Mouse (Mus musculus): Measurements from ENCODE around the gene Sirt4. TPM values are rescaled to one million over a fixed set of nuclear protein-coding genes. Genes with fewer than 3 reads are reported as not detected.
"Not testable (repeated sequence)": the region's sequence is repeated elsewhere in the genome, so short reads cannot be mapped to it uniquely, and the experiment has no call there.

Sirt4 gene
- polyA plus RNA-seq, 1 experiment from 2014 or later, result 25.0 TPM

- Histone ChIP-seq H3K9ac (no peak overlapping the region), H3K4me2 (no peak overlapping the region), H3K36me3 (no peaks in the 10 kb centered on the region), H3K4me3 (replicated peaks) (no peak overlapping the region), H3K9me3 (replicated peaks) (no peaks in the 10 kb centered on the region), H3K27ac (no peak overlapping the region), H3K4me1 (peaks cover 21% of the 10 kb centered on the region), H3K27me3 (no peaks in the 10 kb centered on the region)
- no peak for ATAC-seq (replicated peaks; ENCODE audit: low FRiP score)
- WGBS, result 61% methylated on average over 12 of the region's 12 CpGs
These were observed 18.5 kb upstream of the Sirt4 start for GRCm38 (mm10) chr5:115503035-115503434.

GRCm38 (mm10) chr5:115500383-115500935 lies 15.9 kb upstream of the Sirt4 start:
- Histone ChIP-seq H3K27ac (no peak overlapping the region), H3K36me3 (no peaks in the 10 kb centered on the region), H3K4me2 (no peak overlapping the region), H3K27me3 (no peaks in the 10 kb centered on the region), H3K4me1 (peaks cover 9% of the 10 kb centered on the region), H3K9ac (no peak overlapping the region), H3K4me3 (replicated peaks) (no peak overlapping the region), H3K9me3 (replicated peaks) (no peaks in the 10 kb centered on the region)
- ATAC-seq (replicated peaks; ENCODE audit: low FRiP score), result no peak
- 45% methylated on average over 12 of the region's 12 CpGs for WGBS

GRCm38 (mm10) chr5:115498307-115499240 lies 14.0 kb upstream of the Sirt4 start:
- no peaks in the 10 kb centered on the region for H3K9me3 ChIP-seq (replicated peaks)
- ATAC-seq (replicated peaks; ENCODE audit: low FRiP score), result no peak
- no peak overlapping the region for H3K4me2 ChIP-seq
- H3K27me3 ChIP-seq, result no peaks in the 10 kb centered on the region
- 41% methylated on average over 9 of the region's 9 CpGs for WGBS
- H3K4me1 ChIP-seq, result peaks cover 15% of the 10 kb centered on the region
- no peak overlapping the region for H3K4me3 ChIP-seq (replicated peaks)
- H3K36me3 ChIP-seq, result no peaks in the 10 kb centered on the region
- no peak overlapping the region for H3K27ac ChIP-seq
- H3K9ac ChIP-seq, result no peak overlapping the region

GRCm38 (mm10) chr5:115497033-115497432 lies 12.5 kb upstream of the Sirt4 start:
- 69% methylated on average over 7 of the region's 7 CpGs for WGBS
- Histone ChIP-seq H3K36me3 (no peaks in the 10 kb centered on the region), H3K9me3 (replicated peaks) (no peaks in the 10 kb centered on the region), H3K4me3 (replicated peaks) (no peak overlapping the region), H3K4me1 (peaks cover 22% of the 10 kb centered on the region), H3K9ac (no peak overlapping the region), H3K27ac (no peak overlapping the region), H3K27me3 (no peaks in the 10 kb centered on the region), H3K4me2 (no peak overlapping the region)
- ATAC-seq (replicated peaks; ENCODE audit: low FRiP score), result no peak

GRCm38 (mm10) chr5:115495618-115496017 lies 11.1 kb upstream of the Sirt4 start:
- H3K4me2 ChIP-seq; H3K9me3 ChIP-seq (replicated peaks); H3K9ac ChIP-seq; H3K27ac ChIP-seq; H3K27me3 ChIP-seq; ATAC-seq (replicated peaks; ENCODE audit: low FRiP score); H3K36me3 ChIP-seq; H3K4me3 ChIP-seq (replicated peaks): not testable (repeated sequence)
- peaks cover 34% of the 10 kb centered on the region for H3K4me1 ChIP-seq
- 91% methylated on average over 3 of the region's 3 CpGs for WGBS

- Histone ChIP-seq H3K4me1 (peaks cover 33% of the 10 kb centered on the region), H3K27ac (peak overlapping the region; percentile 32; the same call in 1 of the 2 replicates), H3K4me2 (no peak overlapping the region), H3K36me3 (no peaks in the 10 kb centered on the region), H3K4me3 (replicated peaks) (no peak overlapping the region), H3K27me3 (no peaks in the 10 kb centered on the region), H3K9ac (no peak overlapping the region), H3K9me3 (replicated peaks) (no peaks in the 10 kb centered on the region)
- ATAC-seq (replicated peaks; ENCODE audit: low FRiP score), result no peak
- WGBS, result 50% methylated on average over 5 of the region's 5 CpGs
These were observed 8.9 kb upstream of the Sirt4 start for GRCm38 (mm10) chr5:115493441-115493840.

GRCm38 (mm10) chr5:115492711-115493335 lies 8.3 kb upstream of the Sirt4 start:
- no peaks in the 10 kb centered on the region for H3K9me3 ChIP-seq (replicated peaks)
- H3K27me3 ChIP-seq, result no peaks in the 10 kb centered on the region
- H3K9ac ChIP-seq, result no peak overlapping the region
- 59% methylated on average over 6 of the region's 6 CpGs for WGBS
- no peak overlapping the region for H3K4me3 ChIP-seq (replicated peaks)
- H3K4me2 ChIP-seq, result no peak overlapping the region
- H3K4me1 ChIP-seq, result peaks cover 34% of the 10 kb centered on the region
- no peak overlapping the region for H3K27ac ChIP-seq
- no peaks in the 10 kb centered on the region for H3K36me3 ChIP-seq
- ATAC-seq (replicated peaks; ENCODE audit: low FRiP score), result no peak

GRCm38 (mm10) chr5:115491771-115492322 lies 7.3 kb upstream of the Sirt4 start:
- H3K9ac ChIP-seq, result peak overlapping the region; percentile 33; the same call in 1 of the 2 replicates
- H3K4me3 ChIP-seq (replicated peaks), result peak overlapping the region; percentile 29
- H3K4me2 ChIP-seq, result peak overlapping the region; percentile 73
- peak; percentile 9; the same call in 1 of the 2 replicates for ATAC-seq (replicated peaks; ENCODE audit: low FRiP score)
- H3K27me3 ChIP-seq, result no peaks in the 10 kb centered on the region
- H3K9me3 ChIP-seq (replicated peaks), result no peaks in the 10 kb centered on the region
- no peaks in the 10 kb centered on the region for H3K36me3 ChIP-seq
- WGBS, result 3% methylated on average over 28 of the region's 28 CpGs
- peak overlapping the region; percentile 55 for H3K27ac ChIP-seq
- H3K4me1 ChIP-seq, result peaks cover 34% of the 10 kb centered on the region

GRCm38 (mm10) chr5:115491076-115491475 lies 6.6 kb upstream of the Sirt4 start:
- Histone ChIP-seq H3K9me3 (replicated peaks) (no peaks in the 10 kb centered on the region), H3K9ac (no peak overlapping the region), H3K27ac (no peak overlapping the region), H3K4me3 (replicated peaks) (no peak overlapping the region), H3K27me3 (no peaks in the 10 kb centered on the region), H3K36me3 (no peaks in the 10 kb centered on the region), H3K4me1 (peaks cover 35% of the 10 kb centered on the region), H3K4me2 (peak overlapping the region; percentile 73)
- 33% methylated on average over 5 of the region's 5 CpGs for WGBS
- ATAC-seq (replicated peaks; ENCODE audit: low FRiP score), result no peak

GRCm38 (mm10) chr5:115490638-115491000 lies 6.1 kb upstream of the Sirt4 start:
- peak overlapping the region; percentile 73 for H3K4me2 ChIP-seq
- H3K4me1 ChIP-seq, result peaks cover 40% of the 10 kb centered on the region
- H3K27ac ChIP-seq, result peak overlapping the region; percentile 100
- H3K4me3 ChIP-seq (replicated peaks), result 0 out of 2 replicates have a peak overlapping the region, but pooled peaks have one; percentile 3
- H3K36me3 ChIP-seq, result no peaks in the 10 kb centered on the region
- no peaks in the 10 kb centered on the region for H3K27me3 ChIP-seq
- H3K9ac ChIP-seq, result no peak overlapping the region
- no peaks in the 10 kb centered on the region for H3K9me3 ChIP-seq (replicated peaks)
- ATAC-seq (replicated peaks; ENCODE audit: low FRiP score), result no peak
- 13% methylated on average over 8 of the region's 8 CpGs for WGBS

- H3K4me3 ChIP-seq (replicated peaks), result peak overlapping the region; percentile 32
- peak overlapping the region; percentile 75 for H3K9ac ChIP-seq
- peaks cover 43% of the 10 kb centered on the region for H3K4me1 ChIP-seq
- peak; percentile 85 for ATAC-seq (replicated peaks; ENCODE audit: low FRiP score)
- no peaks in the 10 kb centered on the region for H3K9me3 ChIP-seq (replicated peaks)
- WGBS, result under 1% methylated on average over 50 of the region's 50 CpGs
- H3K4me2 ChIP-seq, result peak overlapping the region; percentile 73
- peak overlapping the region; percentile 100 for H3K27ac ChIP-seq
- H3K36me3 ChIP-seq, result no peaks in the 10 kb centered on the region
- no peaks in the 10 kb centered on the region for H3K27me3 ChIP-seq
These were observed 5.4 kb upstream of the Sirt4 start for GRCm38 (mm10) chr5:115489699-115490637.

All from kidney, embryonic 15.5 days (tissue).